Mouse (Mus musculus): Measurements from ENCODE around the gene Mpnd. TPM values are rescaled to one million over a fixed set of nuclear protein-coding genes. Genes with fewer than 3 reads are reported as not detected.

The Mpnd gene
- 0.63 TPM for polyA plus RNA-seq (2014; fragmentation: Illumina TruSeq; extraction: RNeasy Lipid Tissue Mini Kit (QIAGEN cat#74804); ENCODE audit: low replicate concordance)

DNA sequence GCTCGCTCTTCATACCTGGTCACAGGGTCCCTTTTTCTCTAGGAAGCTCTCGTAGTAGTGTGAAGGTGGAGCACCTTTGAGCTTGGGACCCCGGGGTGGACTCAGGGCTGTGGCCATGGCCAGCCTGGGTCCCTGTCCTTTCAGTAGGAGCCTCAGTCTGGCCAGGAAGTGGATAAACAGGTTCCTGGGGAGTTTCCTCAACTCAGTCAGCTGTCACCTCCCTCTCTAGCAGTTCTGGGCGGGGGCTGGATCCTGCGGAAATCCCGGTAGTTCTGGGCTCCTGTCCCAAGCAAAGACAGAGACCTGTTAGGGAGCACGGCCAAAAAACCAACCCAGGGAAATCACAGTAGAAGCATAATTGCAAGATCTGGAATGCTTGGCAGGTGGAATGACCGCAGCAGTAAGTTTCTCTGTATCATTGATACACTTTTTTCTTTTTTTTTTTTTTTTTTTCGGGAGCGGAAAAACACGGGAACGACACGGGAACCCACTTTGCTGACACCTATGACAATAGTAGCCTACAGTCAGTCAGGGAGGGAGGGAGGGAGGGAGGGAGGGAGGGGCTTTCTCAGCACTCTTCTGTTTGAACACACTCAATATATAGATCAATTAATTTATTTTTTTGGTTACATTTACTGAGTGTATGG, at the start of gene Mpnd, which contains the start of gene Stap2:
Gene Mpnd, plus strand, starts transcription at position 297 of the 647 bp plus-strand sequence.
Gene Stap2, minus strand, starts transcription at position 170 of the 647 bp plus-strand sequence.

DNA sequence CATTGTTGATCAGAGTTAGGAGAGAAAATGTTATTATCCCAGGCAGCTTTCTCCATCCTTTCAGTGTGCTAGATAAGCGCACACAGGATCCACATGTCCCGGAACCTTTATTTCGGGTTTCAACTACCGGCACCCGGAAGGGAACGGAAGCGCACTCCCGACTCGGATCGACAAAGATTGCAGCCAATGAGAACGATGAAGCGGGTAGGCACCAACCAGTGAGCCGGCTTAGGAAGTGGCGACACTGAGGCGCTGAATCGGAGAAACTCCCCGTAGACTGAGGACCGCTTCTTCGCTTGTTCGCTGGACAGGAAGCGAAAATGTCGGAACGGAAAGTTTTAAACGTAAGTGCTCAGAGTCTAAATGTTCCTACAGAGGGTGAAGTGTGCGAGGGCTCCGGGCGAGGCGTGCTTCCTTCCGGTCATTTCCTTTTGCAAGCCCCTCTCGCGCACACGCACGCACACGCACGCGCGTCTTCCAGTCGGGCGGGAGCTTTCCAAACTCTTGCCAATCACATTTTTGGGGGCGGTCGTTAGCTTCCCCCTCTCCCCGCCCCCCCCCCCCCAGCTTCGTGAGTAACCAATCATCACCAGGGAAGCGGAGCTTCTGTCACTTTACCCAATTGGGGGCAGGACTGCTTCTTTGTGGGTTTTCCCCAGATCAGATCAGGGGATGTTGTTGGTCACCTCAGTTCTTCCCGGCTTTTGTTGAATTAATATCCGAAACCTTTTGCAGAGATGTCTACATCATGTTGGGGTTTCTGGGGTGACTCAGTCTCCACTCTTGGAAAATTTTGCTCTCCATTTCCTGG, 46.4 kb upstream of the Mpnd start, which contains the start of gene Yju2:
Gene Yju2, plus strand, starts transcription at position 182 of the 811 bp plus-strand sequence.

DNA sequence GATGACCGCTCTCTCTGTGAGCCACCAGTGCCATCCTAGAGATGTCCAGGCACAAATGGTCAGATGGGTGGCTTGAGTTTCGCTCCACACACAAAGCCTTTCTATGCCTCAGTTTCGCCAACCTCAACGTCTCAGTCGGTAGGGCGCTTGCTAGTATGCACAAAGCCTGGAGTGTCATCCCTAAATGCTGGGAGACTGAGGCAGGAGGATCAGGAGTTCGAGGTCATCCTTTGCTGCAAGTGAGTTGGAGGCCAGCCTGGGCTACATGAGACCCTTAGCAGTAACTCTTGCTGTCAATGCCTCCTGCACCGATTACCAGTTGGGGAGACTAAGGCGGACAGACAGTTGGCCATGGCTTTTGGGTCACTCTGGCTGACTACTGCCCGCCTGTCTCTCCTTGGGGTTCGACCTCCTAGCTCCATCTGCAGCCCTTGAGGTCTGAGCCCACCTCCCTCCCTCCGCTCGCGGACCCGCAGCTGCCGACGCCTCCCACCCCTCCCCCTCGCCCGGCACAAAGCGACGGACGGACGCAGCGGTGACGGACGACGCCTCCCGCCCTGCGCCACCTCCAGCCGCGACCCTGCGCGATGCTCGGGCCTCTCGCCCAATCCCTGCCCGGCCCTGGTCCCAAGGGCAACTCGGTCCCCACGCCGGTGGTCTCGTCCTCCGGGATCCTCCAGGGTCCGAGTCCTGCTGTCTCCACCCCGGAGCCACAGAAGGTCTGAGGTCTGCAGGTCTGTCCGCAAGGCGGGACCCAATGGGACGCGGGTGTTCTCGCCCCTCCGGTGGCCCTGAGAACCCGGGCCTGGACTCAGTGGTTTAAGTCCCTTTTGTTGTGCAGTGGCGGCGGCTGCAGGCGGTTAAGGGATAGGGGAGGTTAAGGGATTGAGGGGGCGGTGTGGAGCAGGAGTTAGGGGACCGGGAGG, 35.3 kb upstream of the Mpnd start, which contains the start of gene Shd:
Gene Shd, plus strand, starts transcription at position 502 of the 926 bp plus-strand sequence.

DNA sequence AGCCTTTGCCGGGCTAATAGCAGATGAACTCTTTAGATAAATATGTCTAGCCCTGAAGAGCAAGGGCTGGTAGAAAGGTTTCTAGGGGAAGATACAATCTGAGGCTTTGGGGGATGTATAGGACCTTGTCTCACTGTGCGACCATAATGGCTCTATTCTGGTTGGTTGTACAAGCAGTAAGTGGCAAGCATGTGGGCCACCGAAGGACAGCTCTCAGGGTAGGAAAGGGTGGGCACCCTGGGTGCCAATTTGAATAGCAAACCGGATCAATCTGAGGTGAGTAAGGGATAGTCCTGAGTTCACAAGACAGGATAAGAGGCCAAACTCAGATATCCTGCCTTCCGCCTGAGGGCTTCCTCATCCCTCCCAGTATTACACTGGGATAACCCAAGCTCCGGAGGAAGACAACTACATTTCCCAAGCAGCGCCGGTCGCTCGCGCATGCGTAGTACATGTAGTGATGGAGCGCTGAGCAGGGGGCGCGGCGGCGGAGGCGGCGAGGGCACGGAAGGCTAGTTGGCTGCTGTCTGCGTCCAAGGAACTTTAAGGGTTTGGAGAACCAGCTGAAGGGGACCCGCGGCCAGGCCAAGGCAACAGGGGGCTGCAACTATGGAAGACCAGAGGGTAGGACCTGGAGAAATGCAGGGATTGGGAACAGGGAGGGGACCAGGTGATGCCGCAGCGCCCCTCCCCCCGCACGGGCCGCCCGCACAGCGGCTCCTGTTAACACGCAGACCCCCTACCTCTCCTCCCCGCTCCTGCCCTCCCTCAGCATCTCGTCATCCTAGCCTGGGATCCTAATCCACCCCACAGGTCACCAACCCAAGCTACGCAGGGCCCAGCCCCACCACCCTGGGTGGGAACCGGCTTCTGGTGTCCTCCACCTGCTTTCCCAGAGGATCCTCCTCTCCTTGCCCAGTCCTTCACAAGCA, 19.2 kb upstream of the Mpnd start, which contains the start of gene Fsd1:
Gene Fsd1, plus strand, starts transcription at position 480 of the 932 bp plus-strand sequence.

DNA sequence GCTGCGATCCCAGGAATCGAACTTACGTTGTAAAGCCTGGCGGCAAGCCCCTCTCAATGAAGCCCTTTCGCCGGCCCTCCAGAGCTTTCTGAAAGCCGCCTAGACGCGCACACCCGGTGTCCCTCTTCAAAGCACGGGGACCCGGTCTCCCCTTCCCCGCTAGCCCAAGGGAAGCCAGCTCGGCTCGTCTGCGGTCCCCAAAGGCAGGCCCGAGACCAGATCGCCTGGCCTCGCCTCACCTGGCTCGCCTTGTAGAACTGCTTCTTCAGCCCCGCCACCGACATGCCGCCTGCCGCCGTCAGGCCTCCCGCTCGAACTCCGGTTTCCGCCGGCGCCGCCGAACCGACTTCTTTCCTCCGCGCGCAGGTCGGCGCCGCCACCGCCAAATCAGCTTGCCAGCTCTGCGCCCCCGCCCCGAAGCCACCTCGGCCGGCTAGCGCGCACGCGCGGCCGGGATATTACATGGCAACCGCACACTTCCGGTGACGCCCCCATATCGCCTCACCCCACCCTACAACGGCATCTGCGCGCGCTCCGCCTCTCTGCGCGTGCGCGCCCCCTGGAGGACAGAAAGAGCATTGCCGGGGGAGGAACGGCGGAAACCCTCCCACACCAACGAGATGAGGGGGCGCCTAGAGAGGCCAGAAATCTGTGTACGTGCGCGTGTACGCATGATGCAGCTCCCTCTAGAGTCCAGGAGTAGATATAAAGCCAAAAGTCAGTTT, 30.8 kb downstream of the Mpnd start, which contains the start of gene Sh3gl1:
Gene Sh3gl1, minus strand, starts transcription at position 460 of the 725 bp plus-strand sequence.

DNA sequence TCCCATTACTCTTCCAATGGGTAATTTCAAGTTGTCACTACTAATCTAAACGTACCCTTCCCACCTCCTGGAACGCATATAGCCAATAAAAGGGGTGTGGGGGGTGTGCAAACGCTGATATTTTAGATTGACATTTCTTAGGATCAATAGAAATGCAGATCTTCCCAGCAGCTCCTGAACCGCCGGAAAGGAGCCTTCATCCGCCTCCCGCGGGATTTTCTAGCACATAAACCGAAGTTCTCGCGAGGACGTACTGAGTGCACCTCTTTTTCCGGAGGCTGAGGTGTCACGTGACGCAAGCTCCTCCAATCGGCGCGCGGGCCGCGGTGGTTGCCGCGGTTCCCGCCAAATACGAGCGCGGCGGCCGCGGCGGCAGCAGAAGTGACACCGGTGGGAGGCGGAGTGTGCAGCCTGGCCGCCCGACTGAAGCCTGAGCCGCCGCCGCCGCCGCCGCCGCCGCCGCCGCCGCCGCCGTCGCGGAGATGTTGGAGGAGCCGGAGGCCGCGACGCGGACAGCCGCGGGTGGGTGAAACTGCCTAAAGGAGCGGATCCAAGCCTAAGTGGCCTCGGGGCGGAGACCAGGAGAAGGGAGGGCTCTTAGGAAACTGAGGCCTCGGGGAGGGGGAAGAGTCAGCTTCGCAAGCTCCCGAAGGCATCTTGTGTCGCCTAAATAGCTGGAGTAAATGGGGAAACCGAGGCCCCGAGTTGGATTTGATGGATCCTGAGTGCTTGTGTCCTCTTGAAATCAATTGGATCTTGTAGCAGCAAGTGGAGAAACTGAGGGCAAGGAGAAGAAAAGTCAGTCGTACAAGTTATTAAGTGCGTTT, 34.7 kb downstream of the Mpnd start, which contains the start of gene Chaf1a:
Gene Chaf1a, plus strand, starts transcription at position 410 of the 827 bp plus-strand sequence.

Other genes starting within 250 kb of the Mpnd start
- gene Zfp119a, start 126.8 kb upstream of the Mpnd start, polyA plus RNA-seq (2014; fragmentation: Illumina TruSeq; extraction: RNeasy Lipid Tissue Mini Kit (QIAGEN cat#74804); ENCODE audit: low replicate concordance), result 19.6 TPM
- gene Zfp959, start 113.6 kb upstream of the Mpnd start, polyA plus RNA-seq (2014; fragmentation: Illumina TruSeq; extraction: RNeasy Lipid Tissue Mini Kit (QIAGEN cat#74804); ENCODE audit: low replicate concordance), result 40.5 TPM
- gene Zfp119b, start 56.2 kb upstream of the Mpnd start, polyA plus RNA-seq (2014; fragmentation: Illumina TruSeq; extraction: RNeasy Lipid Tissue Mini Kit (QIAGEN cat#74804); ENCODE audit: low replicate concordance), result 20.5 TPM
- gene Ebi3, start 53.1 kb upstream of the Mpnd start, polyA plus RNA-seq (2014; fragmentation: Illumina TruSeq; extraction: RNeasy Lipid Tissue Mini Kit (QIAGEN cat#74804); ENCODE audit: low replicate concordance), result not detected
- not detected for gene Yju2, start 46.6 kb upstream of the Mpnd start, polyA plus RNA-seq (2014; fragmentation: Illumina TruSeq; extraction: RNeasy Lipid Tissue Mini Kit (QIAGEN cat#74804); ENCODE audit: low replicate concordance)
- not detected for gene Shd, start 35.2 kb upstream of the Mpnd start, polyA plus RNA-seq (2014; fragmentation: Illumina TruSeq; extraction: RNeasy Lipid Tissue Mini Kit (QIAGEN cat#74804); ENCODE audit: low replicate concordance)
- gene Fsd1, start 19.2 kb upstream of the Mpnd start, polyA plus RNA-seq (2014; fragmentation: Illumina TruSeq; extraction: RNeasy Lipid Tissue Mini Kit (QIAGEN cat#74804); ENCODE audit: low replicate concordance), result not detected
- gene Stap2, start 127 bp upstream of the Mpnd start, polyA plus RNA-seq (2014; fragmentation: Illumina TruSeq; extraction: RNeasy Lipid Tissue Mini Kit (QIAGEN cat#74804); ENCODE audit: low replicate concordance), result 15.4 TPM
- 0.52 TPM for gene Sh3gl1, start 30.9 kb downstream of the Mpnd start, polyA plus RNA-seq (2014; fragmentation: Illumina TruSeq; extraction: RNeasy Lipid Tissue Mini Kit (QIAGEN cat#74804); ENCODE audit: low replicate concordance)
- gene Chaf1a, start 34.7 kb downstream of the Mpnd start, polyA plus RNA-seq (2014; fragmentation: Illumina TruSeq; extraction: RNeasy Lipid Tissue Mini Kit (QIAGEN cat#74804); ENCODE audit: low replicate concordance), result 0.26 TPM
- 14.4 TPM for gene Ubxn6, start 69.3 kb downstream of the Mpnd start, polyA plus RNA-seq (2014; fragmentation: Illumina TruSeq; extraction: RNeasy Lipid Tissue Mini Kit (QIAGEN cat#74804); ENCODE audit: low replicate concordance)
- 2.2 TPM for gene Hdgfl2, start 73.9 kb downstream of the Mpnd start, polyA plus RNA-seq (2014; fragmentation: Illumina TruSeq; extraction: RNeasy Lipid Tissue Mini Kit (QIAGEN cat#74804); ENCODE audit: low replicate concordance)
- 0.41 TPM for gene Plin4, start 104.1 kb downstream of the Mpnd start, polyA plus RNA-seq (2014; fragmentation: Illumina TruSeq; extraction: RNeasy Lipid Tissue Mini Kit (QIAGEN cat#74804); ENCODE audit: low replicate concordance)
- not detected for gene Plin5, start 111.9 kb downstream of the Mpnd start, polyA plus RNA-seq (2014; fragmentation: Illumina TruSeq; extraction: RNeasy Lipid Tissue Mini Kit (QIAGEN cat#74804); ENCODE audit: low replicate concordance)
- not detected for gene Lrg1, start 116.3 kb downstream of the Mpnd start, polyA plus RNA-seq (2014; fragmentation: Illumina TruSeq; extraction: RNeasy Lipid Tissue Mini Kit (QIAGEN cat#74804); ENCODE audit: low replicate concordance)
- gene Sema6b, start 134.6 kb downstream of the Mpnd start, polyA plus RNA-seq (2014; fragmentation: Illumina TruSeq; extraction: RNeasy Lipid Tissue Mini Kit (QIAGEN cat#74804); ENCODE audit: low replicate concordance), result not detected
- 0.97 TPM for gene Tnfaip8l1, start 156.8 kb downstream of the Mpnd start, polyA plus RNA-seq (2014; fragmentation: Illumina TruSeq; extraction: RNeasy Lipid Tissue Mini Kit (QIAGEN cat#74804); ENCODE audit: low replicate concordance)
- 5.6 TPM for gene Mydgf, start 178.2 kb downstream of the Mpnd start, polyA plus RNA-seq (2014; fragmentation: Illumina TruSeq; extraction: RNeasy Lipid Tissue Mini Kit (QIAGEN cat#74804); ENCODE audit: low replicate concordance)
- gene Dpp9, start 213.2 kb downstream of the Mpnd start, polyA plus RNA-seq (2014; fragmentation: Illumina TruSeq; extraction: RNeasy Lipid Tissue Mini Kit (QIAGEN cat#74804); ENCODE audit: low replicate concordance), result 0.15 TPM